Mouse (Mus musculus): ENCODE results near the gene Syt8.
A peak's percentile ranks its signal among the peaks of the same experiment; 100 is the strongest.

DNA sequence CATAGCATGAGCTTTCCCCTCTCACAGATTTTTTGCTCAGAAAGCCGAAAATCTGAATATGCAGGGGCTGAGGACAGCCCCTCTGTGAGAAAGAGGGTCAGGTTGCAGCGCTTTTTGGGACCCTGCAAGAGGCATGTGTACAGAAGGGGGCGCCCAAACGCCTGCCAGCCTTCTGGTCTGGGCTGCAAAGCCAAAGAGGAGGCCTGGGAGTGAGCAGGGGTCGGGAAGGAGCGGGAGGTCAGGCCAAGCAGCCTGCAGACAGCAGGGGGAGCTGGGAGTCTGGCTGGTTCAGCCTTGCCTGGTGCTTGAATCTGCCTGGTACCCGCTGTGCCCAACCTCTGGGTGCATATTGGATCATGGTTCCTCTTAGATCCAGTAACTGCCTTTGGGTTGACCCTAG lies 6.4 kb upstream of the Syt8 start:
- no peak for TF ChIP-seq POLR2A (IDR thresholded peaks at IDR 0.05; ENCODE audit: insufficient read depth, low read length)
- peak; percentile 78 for TF ChIP-seq CTCF (IDR thresholded peaks at IDR 0.05; ENCODE audit: low read depth, low read length)

Data from ES-Bruce4 (cell line).